Mouse (Mus musculus) spleen, adult 2 months (tissue): ENCODE measurements around the gene Olfr212.

Experiments
- CTCF ChIP-seq: fragments of 200-500 bp; IDR thresholded peaks from 2 replicates; pipeline ENCODE4 v1.5.1; 2011; ENCODE audit warnings: mild to moderate bottlenecking, inconsistent platforms; ENCODE audit not compliant: insufficient read depth, insufficient read length, insufficient replicate concordance; ENCODE audit errors: extremely low read depth
- POLR2A ChIP-seq: fragments of 200-500 bp; IDR thresholded peaks from 2 replicates; pipeline ENCODE4 v1.6.1; 2011; ENCODE audit warnings: low read depth, low read length, inconsistent platforms

GRCm38 (mm10) chr6:116495960-116496359, 10.4 kb upstream of the Olfr212 start:
- TF ChIP-seq POLR2A, result no peak
- no peak for TF ChIP-seq CTCF
